Mouse (Mus musculus) CH12.LX (cell line): ENCODE data around the gene Ptges3l. TPM values are rescaled to one million over a fixed set of nuclear protein-coding genes. Genes with fewer than 3 reads are reported as not detected.
"Not testable (repeated sequence)": the region's sequence is repeated elsewhere in the genome, so short reads cannot be mapped to it uniquely, and the experiment has no call there.

Source experiments
- DNase-seq: peaks from one replicate; pipeline ENCODE4 v3.0.0-alpha.2; 2013; ENCODE audit errors: extremely low read depth
- H3K27ac ChIP-seq: 2 replicates; pipeline ENCODE4 v1.5.1; 2012; ENCODE audit warnings: low read depth, mild to moderate bottlenecking, control low read depth, moderate library complexity; ENCODE audit not compliant: insufficient read depth
- H3K27me3 ChIP-seq: replicated peaks from 2 replicates; pipeline ENCODE3; 2012; ENCODE audit warnings: inconsistent platforms
- H3K36me3 ChIP-seq, 2 experiments: replicated peaks in 1 of 2; 2 replicates each; pipeline versions ENCODE3 to v1.6.1; 2012; ENCODE audit warnings: inconsistent platforms in 1 of 2, low read length in 1 of 2, mild to moderate bottlenecking in 1 of 2, mixed read lengths in 1 of 2, moderate library complexity in 1 of 2; ENCODE audit not compliant: control insufficient read depth in 1 of 2, insufficient read depth in 1 of 2
- H3K4me1 ChIP-seq, 2 experiments: 2 replicates each; pipeline ENCODE4 v1.6.1; 2012; ENCODE audit warnings: inconsistent platforms in 1 of 2, moderate library complexity in 1 of 2; ENCODE audit not compliant: insufficient read depth in 2 of 2, control insufficient read depth in 1 of 2
- H3K4me2 ChIP-seq: 2 replicates; pipeline ENCODE4 v1.6.1; 2012; ENCODE audit warnings: low read depth, mild to moderate bottlenecking, control low read depth; ENCODE audit not compliant: poor library complexity, insufficient read depth, severe bottlenecking
- H3K4me3 ChIP-seq, 3 experiments: fragments of 150-350 bp in 1 of 3; sonication (generic) in 1 of 3; replicated peaks in 1 of 3; 2 replicates each; pipeline versions ENCODE3 to v1.5.1; 2011 to 2012; ENCODE audit warnings: low read depth in 2 of 3, low read length in 2 of 3, mild to moderate bottlenecking in 2 of 3, moderate library complexity in 2 of 3, control low read depth in 1 of 3, improper control_type of control experiment in 1 of 3, inconsistent platforms in 1 of 3, mixed read lengths in 1 of 3; ENCODE audit not compliant: poor library complexity in 1 of 3
- H3K79me2 ChIP-seq: replicated peaks from 2 replicates; pipeline ENCODE4 v1.6.1; 2012; ENCODE audit warnings: mild to moderate bottlenecking, moderate library complexity; ENCODE audit not compliant: control insufficient read depth, poor library complexity, insufficient read depth, severe bottlenecking; ENCODE audit errors: extremely low read depth
- H3K9ac ChIP-seq: 2 replicates; pipeline ENCODE4 v1.6.1; 2012; ENCODE audit warnings: low read depth, mild to moderate bottlenecking, control low read depth, moderate library complexity; ENCODE audit not compliant: insufficient read depth
- H3K9me3 ChIP-seq: replicated peaks from 2 replicates; pipeline ENCODE3; 2012; ENCODE audit warnings: low read length, inconsistent platforms, mixed read lengths
- BHLHE40 ChIP-seq: IDR thresholded peaks from 2 replicates; pipeline ENCODE4 v1.6.1; 2011; ENCODE audit warnings: mild to moderate bottlenecking, low read depth, low read length, improper control_type of control experiment
- CHD2 ChIP-seq: IDR thresholded peaks from 2 replicates; pipeline ENCODE4 v1.6.1; 2011; ENCODE audit warnings: low read length, improper control_type of control experiment
- ELF1 ChIP-seq: IDR thresholded peaks from 2 replicates; pipeline ENCODE4 v1.6.1; 2014; ENCODE audit warnings: low read depth, mild to moderate bottlenecking, inconsistent platforms, low read length, improper control_type of control experiment
- HCFC1 ChIP-seq: IDR thresholded peaks from 2 replicates; pipeline ENCODE4 v1.6.1; 2012; ENCODE audit warnings: low read depth, mild to moderate bottlenecking, inconsistent platforms, low read length, improper control_type of control experiment
- JUN ChIP-seq: IDR thresholded peaks from 2 replicates; pipeline ENCODE4 v1.6.1; 2011; ENCODE audit warnings: low read depth, mild to moderate bottlenecking, low read length, improper control_type of control experiment, moderate library complexity; ENCODE audit not compliant: insufficient read depth
- JUND ChIP-seq: conservative IDR thresholded peaks from 2 replicates; pipeline ENCODE4 v1.6.1; 2011; ENCODE audit warnings: low read depth, low read length, improper control_type of control experiment
- MAX ChIP-seq: IDR thresholded peaks from 2 replicates; pipeline ENCODE4 v1.6.1; 2011; ENCODE audit warnings: low read length, improper control_type of control experiment
- MAZ ChIP-seq: IDR thresholded peaks from 2 replicates; pipeline ENCODE4 v1.6.1; 2012; ENCODE audit warnings: low read depth, mild to moderate bottlenecking, inconsistent platforms, low read length, improper control_type of control experiment, moderate library complexity
- MEF2A ChIP-seq: IDR thresholded peaks from 2 replicates; pipeline ENCODE4 v1.6.1; 2014; ENCODE audit warnings: low read depth, mild to moderate bottlenecking, inconsistent platforms, low read length, improper control_type of control experiment, borderline replicate concordance
- MXI1 ChIP-seq: IDR thresholded peaks from 2 replicates; pipeline ENCODE4 v1.6.1; 2011; ENCODE audit warnings: mild to moderate bottlenecking, low read depth, low read length, improper control_type of control experiment
- NELFE ChIP-seq: IDR thresholded peaks from 2 replicates; pipeline ENCODE4 v1.6.1; 2011; ENCODE audit warnings: low read depth, low read length, improper control_type of control experiment
- NRF1 ChIP-seq: IDR thresholded peaks from 2 replicates; pipeline ENCODE4 v1.6.1; 2014; ENCODE audit warnings: low read depth, mild to moderate bottlenecking, inconsistent platforms, low read length, improper control_type of control experiment, moderate library complexity
- RAD21 ChIP-seq: IDR thresholded peaks from 2 replicates; pipeline ENCODE4 v1.6.1; 2011; ENCODE audit warnings: low read depth, mild to moderate bottlenecking, low read length, improper control_type of control experiment, moderate library complexity
- TBP ChIP-seq: conservative IDR thresholded peaks from 2 replicates; pipeline ENCODE4 v1.6.1; 2011; ENCODE audit warnings: low read depth, low read length, improper control_type of control experiment
- ZC3H11A ChIP-seq: IDR thresholded peaks from 2 replicates; pipeline ENCODE4 v1.6.1; 2012; ENCODE audit warnings: low read depth, mild to moderate bottlenecking, inconsistent platforms, low read length, improper control_type of control experiment
- ZMIZ1 ChIP-seq: IDR thresholded peaks from 2 replicates; pipeline ENCODE4 v1.6.1; 2012; ENCODE audit warnings: low read depth, mild to moderate bottlenecking, inconsistent platforms, low read length, improper control_type of control experiment
- ZNF384 ChIP-seq: IDR thresholded peaks from 2 replicates; pipeline ENCODE4 v1.6.1; 2012; ENCODE audit warnings: low read depth, low read length, improper control_type of control experiment, inconsistent platforms
- dilution Hi-C: fragments of 300-500 bp; cut with MboI; formaldehyde crosslinking; loops from 2 replicates; pipeline ENCODE4 v1.14.3; 2020; ENCODE audit warnings: low sequenced_read_pairs; ENCODE audit not compliant: extremely low pct_unique_long_range_greater_than_20kb, extremely low pct_ligation_motif_present
- in situ Hi-C: fragments of 300-500 bp; cut with MboI; formaldehyde crosslinking; loops from 3 replicates; pipeline ENCODE4 v1.14.3; 2019; ENCODE audit warnings: low sequenced_read_pairs, low pct_ligation_motif_present, low pct_unique_long_range_greater_than_20kb, mixed read lengths
- polyA plus RNA-seq: library from polyadenylated mRNA; unstranded; fragments of >175 nt; gene quantifications from 2 replicates; pipeline ENCODE4 v1.2.1, GENCODE M21; 2012; ENCODE audit warnings: low read depth; ENCODE audit not compliant: insufficient read length
- total RNA-seq, 2 experiments: library from RNA; depleted of rRNA; stranded (reverse); fragments of 300-350 nt in 1 of 2; fragments of >200 nt in 1 of 2; gene quantifications; 2 replicates each; pipeline ENCODE4 v1.2.3; 2012 to 2014

Gene Ptges3l
- total and polyA plus RNA-seq, 3 experiments = 1.9 to 3.0 (median 2.4) TPM

- Histone ChIP-seq H3K27ac (0 out of 2 replicates have a peak overlapping the region, but pooled peaks have one; percentile 9), H3K36me3 (peaks cover 29 to 49% of the 10 kb centered on the region in 2 experiments), H3K4me2 (peak overlapping the region; percentile 13), H3K4me3 (peak overlapping the region in 1 of 3 experiments; percentile 68), H3K4me1 (peaks cover 12 to 62% of the 10 kb centered on the region in 2 experiments), H3K27me3 (no peaks in the 10 kb centered on the region), H3K79me2 (peaks cover 32% of the 10 kb centered on the region), H3K9me3 (no peaks in the 10 kb centered on the region), H3K9ac (no peak overlapping the region)
- DNase-seq = no peak
- TF ChIP-seq CHD2 = no peak
- no peak for TF ChIP-seq ZC3H11A
- no peak for TF ChIP-seq NELFE
- TF ChIP-seq JUN = no peak
- TF ChIP-seq TBP = no peak
- no peak for TF ChIP-seq ZMIZ1
- no peak for TF ChIP-seq MAZ
- TF ChIP-seq BHLHE40 = no peak
- no peak for TF ChIP-seq RAD21
- TF ChIP-seq MAX = no peak
- no peak for TF ChIP-seq MXI1
- no peak for TF ChIP-seq NRF1
- TF ChIP-seq ZNF384 = no peak; the same call in 1 of the 2 replicates
- no peak for TF ChIP-seq ELF1
- TF ChIP-seq MEF2A = no peak
- no peak for TF ChIP-seq HCFC1
- TF ChIP-seq JUND = no peak
- dilution Hi-C loops (no loop called here), in situ Hi-C loops (no loop called here)
Measured at GRCm38 (mm10) chr11:101447786-101448185, 22.7 kb upstream of the Ptges3l start.

GRCm38 (mm10) chr11:101446860-101447259 is 21.7 kb upstream of the Ptges3l start:
- H3K27ac ChIP-seq, H3K27me3 ChIP-seq, H3K4me2 ChIP-seq, DNase-seq, dilution Hi-C loops, H3K9me3 ChIP-seq, H3K4me3 ChIP-seq, H3K9ac ChIP-seq, in situ Hi-C loops: not testable (repeated sequence)
- Histone ChIP-seq H3K4me1 (peaks cover 12 to 55% of the 10 kb centered on the region in 2 experiments), H3K79me2 (peaks cover 37% of the 10 kb centered on the region), H3K36me3 (peaks cover 29 to 41% of the 10 kb centered on the region in 2 experiments)
